Comparison of ENCODE assay signal across 22 mouse cellular contexts in genomic region chr2:32275823-32276222, GRCm38 (mm10). TPM values are rescaled to one million over a fixed set of nuclear protein-coding genes. Genes with fewer than 3 reads are reported as not detected.
DNase-seq lines count a peak whose midpoint lies in the region; ATAC-seq and TF ChIP-seq lines count a peak whose summit lies in the region.
"Had no signal": no experiment of that assay in that cellular context is flagged by ENCODE, and none has a peak within 500 bp of the region (broad histone marks: within the 10 kb centered on the region; RNA-seq: fewer than 3 reads in every experiment).

No protein-coding gene starts in this region.

- H3K9ac ChIP-seq in intestine, postnatal 0 days (ENCODE audit: low read depth, low read length), result no peak overlapping the region
- no peak overlapping the region for H3K9ac ChIP-seq in intestine, embryonic 15.5 days
- H3K9ac ChIP-seq in liver, postnatal 0 days (replicated peaks), result no peak overlapping the region
- H3K9ac ChIP-seq in liver, embryonic 12.5 days, result no peak overlapping the region
- H3K9ac ChIP-seq: embryonic facial prominence, embryonic 13.5 days; embryonic facial prominence, embryonic 15.5 days; forebrain, embryonic 12.5 days had no signal

- no peaks in the 10 kb centered on the region for H3K4me1 ChIP-seq in intestine, postnatal 0 days (replicated peaks; ENCODE audit: control insufficient read depth, insufficient read depth, low read length)
- H3K4me1 ChIP-seq in intestine, embryonic 15.5 days (replicated peaks), result no peaks in the 10 kb centered on the region
- H3K4me1 ChIP-seq in liver, postnatal 0 days (ENCODE audit: insufficient read depth), result no peaks in the 10 kb centered on the region
- no peaks in the 10 kb centered on the region for H3K4me1 ChIP-seq in liver, embryonic 12.5 days
- H3K4me1 ChIP-seq: embryonic facial prominence, embryonic 13.5 days; embryonic facial prominence, embryonic 15.5 days; forebrain, embryonic 10.5 days; forebrain, embryonic 12.5 days had no signal

- H3K27ac ChIP-seq in intestine, postnatal 0 days (ENCODE audit: low read depth, low read length), result no peak overlapping the region
- H3K27ac ChIP-seq in intestine, embryonic 15.5 days, result no peak overlapping the region
- no peak overlapping the region for H3K27ac ChIP-seq in layer of hippocampus, adult 2 months
- H3K27ac ChIP-seq in liver, postnatal 0 days (ENCODE audit: low read depth), result no peak overlapping the region
- H3K27ac ChIP-seq in liver, embryonic 12.5 days, result no peak overlapping the region
- H3K27ac ChIP-seq: embryonic facial prominence, embryonic 13.5 days; embryonic facial prominence, embryonic 15.5 days; forebrain, embryonic 10.5 days; forebrain, embryonic 12.5 days had no signal

- H3K9me3 ChIP-seq in intestine, postnatal 0 days (ENCODE audit: control insufficient read depth), result no peaks in the 10 kb centered on the region
- H3K9me3 ChIP-seq in intestine, embryonic 15.5 days, result no peaks in the 10 kb centered on the region
- no peaks in the 10 kb centered on the region for H3K9me3 ChIP-seq in liver, postnatal 0 days (ENCODE audit: low read length)
- H3K9me3 ChIP-seq in liver, embryonic 12.5 days (replicated peaks), result no peaks in the 10 kb centered on the region
- H3K9me3 ChIP-seq: embryonic facial prominence, embryonic 13.5 days; embryonic facial prominence, embryonic 15.5 days; forebrain, embryonic 10.5 days; forebrain, embryonic 12.5 days had no signal

- H3K27me3 ChIP-seq in intestine, postnatal 0 days (replicated peaks; ENCODE audit: control insufficient read depth, insufficient read depth, low read length), result no peaks in the 10 kb centered on the region
- no peaks in the 10 kb centered on the region for H3K27me3 ChIP-seq in intestine, embryonic 15.5 days (replicated peaks)
- no peaks in the 10 kb centered on the region for H3K27me3 ChIP-seq in liver, postnatal 0 days (ENCODE audit: insufficient read depth, low read length)
- no peaks in the 10 kb centered on the region for H3K27me3 ChIP-seq in liver, embryonic 12.5 days (replicated peaks)
- H3K27me3 ChIP-seq: embryonic facial prominence, embryonic 13.5 days; embryonic facial prominence, embryonic 15.5 days; forebrain, embryonic 12.5 days had no signal

- DNase-seq in layer of hippocampus, adult 2 months (ENCODE audit: low spot score in 2 of 2), result no peak
- DNase-seq in layer of hippocampus, postnatal 36 days, result no peak
- no peak for DNase-seq in liver, postnatal 0 days
- DNase-seq: adrenal gland, adult 2 months; adrenal gland, postnatal 10 days; adrenal gland, postnatal 25 days; cerebellum, adult 11 months; cerebellum, adult 18-20 months; cerebellum, adult 9-11 months; cerebellum, postnatal 14 days; cerebellum, postnatal 36 days; embryo, embryonic 11 days had no signal

- peak; percentile 48 for TF ChIP-seq CTCF in intestine, postnatal 0 days (IDR thresholded peaks at IDR 0.05; ENCODE audit: low read depth)
- TF ChIP-seq CTCF in layer of hippocampus, adult 2 months (conservative IDR thresholded peaks at IDR 0.05), result 0 out of 2 replicates have a peak, but pooled peaks have one; percentile 4
- TF ChIP-seq CTCF in liver, postnatal 0 days (IDR thresholded peaks at IDR 0.05; ENCODE audit: low read depth), result peak; percentile 37; the same call in 1 of the 2 replicates

- H3K4me2 ChIP-seq in intestine, postnatal 0 days (replicated peaks; ENCODE audit: low read depth), result no peak overlapping the region
- no peak overlapping the region for H3K4me2 ChIP-seq in intestine, embryonic 15.5 days (replicated peaks)
- no peak overlapping the region for H3K4me2 ChIP-seq in liver, postnatal 0 days (ENCODE audit: low read depth, low read length)
- no peak overlapping the region for H3K4me2 ChIP-seq in liver, embryonic 12.5 days
- H3K4me2 ChIP-seq: embryonic facial prominence, embryonic 13.5 days; embryonic facial prominence, embryonic 15.5 days; forebrain, embryonic 12.5 days had no signal

- 0 out of 2 replicates have a peak, but pooled peaks have one; percentile 33 for ATAC-seq in intestine, postnatal 0 days
- no peak for ATAC-seq in intestine, embryonic 15.5 days
- peak; percentile 61; the same call in 1 of the 2 replicates for ATAC-seq in liver, postnatal 0 days
- no peak for ATAC-seq in liver, embryonic 12.5 days
- ATAC-seq: forebrain, embryonic 14.5 days; forebrain, embryonic 16.5 days had no signal

- WGBS in intestine, postnatal 0 days, result 54% methylated on average over 3 of the region's 3 CpGs
- WGBS in intestine, embryonic 15.5 days, result 57% methylated on average over 3 of the region's 3 CpGs
- WGBS in liver, postnatal 0 days (ENCODE audit: insufficient replicate concordance), result 54% methylated on average over 3 of the region's 3 CpGs
- WGBS in liver, embryonic 12.5 days (ENCODE audit: insufficient replicate concordance), result 57% methylated on average over 3 of the region's 3 CpGs

- TF ChIP-seq EP300 in liver, postnatal 0 days (IDR thresholded peaks at IDR 0.05; ENCODE audit: low read depth), result no peak

- H3K4me3 ChIP-seq in intestine, postnatal 0 days (ENCODE audit: low read depth, low read length), result no peak overlapping the region
- no peak overlapping the region for H3K4me3 ChIP-seq in intestine, embryonic 15.5 days (replicated peaks)
- no peak overlapping the region for H3K4me3 ChIP-seq in layer of hippocampus, adult 2 months
- no peak overlapping the region for H3K4me3 ChIP-seq in liver, postnatal 0 days (ENCODE audit: low read depth, low read length)
- no peak overlapping the region for H3K4me3 ChIP-seq in liver, embryonic 12.5 days
- H3K4me3 ChIP-seq: embryonic facial prominence, embryonic 13.5 days; embryonic facial prominence, embryonic 15.5 days; erythroblast, embryonic 14.5 days; forebrain, embryonic 10.5 days; forebrain, embryonic 12.5 days had no signal

- H3K36me3 ChIP-seq in intestine, postnatal 0 days (ENCODE audit: control insufficient read depth, insufficient read depth), result peaks cover 36% of the 10 kb centered on the region
- H3K36me3 ChIP-seq in intestine, embryonic 15.5 days, result peaks cover 23% of the 10 kb centered on the region
- H3K36me3 ChIP-seq in liver, postnatal 0 days (replicated peaks; ENCODE audit: insufficient read depth, low read length), result peaks cover 27% of the 10 kb centered on the region
- peaks cover 41% of the 10 kb centered on the region for H3K36me3 ChIP-seq in liver, embryonic 12.5 days

RNA-seq across cellular contexts. Expression of gene Golga2, which starts 11.4 kb away (rescaled TPM):
- 15.2 and 18.1 TPM in 2 replicates for polyA plus RNA-seq in intestine, postnatal 0 days (2015; fragmentation: Nextera tagmentation; extraction: Ambion mirVana)
- 19.7 and 20.5 TPM in 2 replicates for polyA plus RNA-seq in intestine, embryonic 15.5 days (2015; fragmentation: Nextera tagmentation; extraction: Ambion mirVana)
- total RNA-seq in layer of hippocampus, adult 2 months (2021), result 10 to 100 TPM; 87.9 TPM
- 10 to 100 TPM; 79.9 to 81.2 TPM for total RNA-seq in layer of hippocampus, postnatal 36 days (2021)
- polyA plus RNA-seq in liver, postnatal 0 days (2015; fragmentation: Nextera tagmentation; extraction: Ambion mirVana), result 5.8 and 7.0 TPM in 2 replicates
- 13.0 and 14.4 TPM in 2 replicates for polyA plus RNA-seq in liver, embryonic 12.5 days (2016; fragmentation: Nextera tagmentation; extraction: Ambion mirVana)

RNA-seq across cellular contexts. Expression of gene Swi5, which starts 12.1 kb away (rescaled TPM):
- 255 and 271 TPM in 2 replicates for polyA plus RNA-seq in intestine, postnatal 0 days (2015; fragmentation: Nextera tagmentation; extraction: Ambion mirVana)
- 387 and 409 TPM in 2 replicates for polyA plus RNA-seq in intestine, embryonic 15.5 days (2015; fragmentation: Nextera tagmentation; extraction: Ambion mirVana)
- total RNA-seq in layer of hippocampus, adult 2 months (2021), result 100 to 1,000 TPM; 212 to 222 TPM
- 100 to 1,000 TPM; 208 to 224 TPM for total RNA-seq in layer of hippocampus, postnatal 36 days (2021)
- 188 and 209 TPM in 2 replicates for polyA plus RNA-seq in liver, postnatal 0 days (2015; fragmentation: Nextera tagmentation; extraction: Ambion mirVana)
- 214 and 218 TPM in 2 replicates for polyA plus RNA-seq in liver, embryonic 12.5 days (2016; fragmentation: Nextera tagmentation; extraction: Ambion mirVana)

RNA-seq across cellular contexts. Expression of gene Uck1, which starts 15.9 kb away (rescaled TPM):
- 74.1 and 80.0 TPM in 2 replicates for polyA plus RNA-seq in intestine, postnatal 0 days (2015; fragmentation: Nextera tagmentation; extraction: Ambion mirVana)
- 64.7 and 69.0 TPM in 2 replicates for polyA plus RNA-seq in intestine, embryonic 15.5 days (2015; fragmentation: Nextera tagmentation; extraction: Ambion mirVana)
- 10 to 100 TPM; 55.3 to 57.8 TPM for total RNA-seq in layer of hippocampus, adult 2 months (2021)
- 10 to 100 TPM; 53.1 to 58.3 TPM for total RNA-seq in layer of hippocampus, postnatal 36 days (2021)
- 26.9 and 33.3 TPM in 2 replicates for polyA plus RNA-seq in liver, postnatal 0 days (2015; fragmentation: Nextera tagmentation; extraction: Ambion mirVana)
- polyA plus RNA-seq in liver, embryonic 12.5 days (2016; fragmentation: Nextera tagmentation; extraction: Ambion mirVana), result 39.9 and 42.0 TPM in 2 replicates

RNA-seq across cellular contexts. Expression of gene Pomt1, which starts 39.4 kb away (rescaled TPM):
- 9.2 and 10.7 TPM in 2 replicates for polyA plus RNA-seq in intestine, postnatal 0 days (2015; fragmentation: Nextera tagmentation; extraction: Ambion mirVana)
- 26.0 and 26.8 TPM in 2 replicates for polyA plus RNA-seq in intestine, embryonic 15.5 days (2015; fragmentation: Nextera tagmentation; extraction: Ambion mirVana)
- 10 to 100 TPM; 23.4 to 24.1 TPM for total RNA-seq in layer of hippocampus, adult 2 months (2021)
- total RNA-seq in layer of hippocampus, postnatal 36 days (2021), result 10 to 100 TPM; 25.6 to 26.4 TPM
- 6.3 and 6.4 TPM in 2 replicates for polyA plus RNA-seq in liver, postnatal 0 days (2015; fragmentation: Nextera tagmentation; extraction: Ambion mirVana)
- polyA plus RNA-seq in liver, embryonic 12.5 days (2016; fragmentation: Nextera tagmentation; extraction: Ambion mirVana), result 19.1 and 20.0 TPM in 2 replicates

Comparison
In these comparisons a context has a peak if more than half of its experiments do, and no peak if none do; other contexts are left out.
1. ATAC-seq: peak in intestine, postnatal 0 days (single experiment) and liver, postnatal 0 days (single experiment); none in intestine, embryonic 15.5 days (single experiment) and liver, embryonic 12.5 days (single experiment).
2. Peak in every context shown above with its lines, with median percentiles within 50 percentile points of each other: CTCF ChIP-seq.